Mouse (Mus musculus): Measurements from ENCODE around the gene Fbxw7.

GRCm38 (mm10) chr3:84876211-84876610 lies 61.1 kb downstream of the Fbxw7 start:
- TF ChIP-seq TCF3 (IDR thresholded peaks at IDR 0.05; ENCODE audit: insufficient read length, low read depth) (no peak), TCF12 (IDR thresholded peaks at IDR 0.05; ENCODE audit: insufficient read depth, poor library complexity, severe bottlenecking) (no peak), POLR2A (IDR thresholded peaks at IDR 0.05; ENCODE audit: insufficient read length, low read depth) (no peak), USF1 (IDR thresholded peaks at IDR 0.05; ENCODE audit: low read depth) (no peak), MYOD1 (IDR thresholded peaks at IDR 0.05; ENCODE audit: control insufficient read depth in 1 of 3, insufficient read length in 2 of 3, low read depth in 2 of 3) (no peak)
